Mouse (Mus musculus) CD8-positive naive resting alpha-beta T cell, adult 2 months (primary cell): Measurements from ENCODE around the gene Zfp598.
"Not testable (repeated sequence)": the region's sequence is repeated elsewhere in the genome, so short reads cannot be mapped to it uniquely, and the experiment has no call there.

Experiments
- DNase-seq, 2 experiments: peaks; one replicate each; pipeline ENCODE4 v3.0.0; 2022; ENCODE audit warnings: low read depth in 2 of 2, low spot score in 2 of 2

Gene Zfp598

DNA sequence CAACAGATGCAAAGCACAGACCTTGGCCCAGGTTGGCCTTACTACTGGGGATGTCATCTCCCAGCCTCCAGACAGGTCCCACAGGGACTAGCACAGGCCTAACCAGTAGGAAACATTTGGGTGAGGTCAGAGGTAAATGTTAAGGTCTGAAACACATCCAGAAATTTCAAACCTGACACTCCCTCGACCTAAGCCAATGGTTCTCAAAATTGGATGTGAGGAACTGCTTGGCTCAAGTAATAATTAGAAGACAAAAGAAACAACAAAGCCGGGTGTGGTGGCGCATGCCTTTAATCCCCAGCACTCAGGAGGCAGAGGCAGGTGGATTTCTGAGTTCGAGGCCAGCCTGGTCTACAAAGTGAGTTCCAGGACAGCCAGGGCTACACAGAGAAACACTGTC lies 23.1 kb upstream of the Zfp598 start:
- DNase-seq = no peak

DNA sequence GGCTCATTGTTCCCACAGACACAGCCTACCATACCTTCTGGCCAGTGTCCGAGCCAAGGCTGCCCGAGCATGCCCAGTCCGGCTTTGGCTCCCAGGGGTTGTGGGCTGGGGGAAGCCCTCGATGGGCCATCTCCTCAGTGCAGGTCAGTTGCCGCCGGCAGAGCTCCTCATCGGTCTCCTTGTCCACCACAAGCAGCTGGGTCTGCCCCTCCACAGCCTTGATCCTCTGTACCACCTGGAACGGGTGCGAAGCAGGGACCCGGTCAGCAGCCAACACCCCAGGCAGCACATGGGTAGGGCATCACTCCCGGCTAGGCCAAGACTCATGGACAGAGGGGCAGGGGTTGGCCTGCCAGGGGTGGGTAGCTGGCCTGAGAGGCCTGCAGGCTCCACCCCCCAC lies 22.0 kb upstream of the Zfp598 start:
- DNase-seq = no peak

DNA sequence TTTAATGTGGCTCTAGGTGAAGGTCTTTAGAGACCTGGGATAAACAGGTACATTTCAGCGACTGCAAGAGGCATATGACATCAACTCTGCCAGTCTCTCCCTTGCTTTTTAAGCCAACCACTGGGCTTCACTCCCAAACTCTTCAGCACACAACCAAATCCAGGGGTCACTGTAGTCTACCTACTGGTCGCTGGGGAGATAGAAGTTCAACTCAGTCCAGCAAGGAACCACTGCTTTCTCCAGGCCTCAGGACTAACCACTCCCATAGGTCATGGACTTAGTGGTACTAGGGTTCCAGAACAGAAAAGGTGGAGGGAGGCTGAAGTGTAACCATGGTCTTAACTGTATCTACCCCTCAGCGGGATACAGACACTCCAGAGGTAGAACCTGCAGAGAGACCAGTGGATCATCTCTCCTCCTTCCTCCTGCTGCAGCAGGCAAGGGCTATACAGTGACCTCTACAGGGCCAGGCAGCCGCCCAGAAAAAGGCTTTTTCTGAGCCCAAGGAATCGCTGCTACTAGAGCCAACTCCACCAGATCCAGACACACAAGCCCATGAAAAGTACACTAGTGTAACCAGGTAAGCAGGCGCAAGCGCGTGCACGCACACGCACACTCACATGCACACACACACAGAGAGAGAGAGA lies 20.6 kb upstream of the Zfp598 start:
- DNase-seq = no peak

DNA sequence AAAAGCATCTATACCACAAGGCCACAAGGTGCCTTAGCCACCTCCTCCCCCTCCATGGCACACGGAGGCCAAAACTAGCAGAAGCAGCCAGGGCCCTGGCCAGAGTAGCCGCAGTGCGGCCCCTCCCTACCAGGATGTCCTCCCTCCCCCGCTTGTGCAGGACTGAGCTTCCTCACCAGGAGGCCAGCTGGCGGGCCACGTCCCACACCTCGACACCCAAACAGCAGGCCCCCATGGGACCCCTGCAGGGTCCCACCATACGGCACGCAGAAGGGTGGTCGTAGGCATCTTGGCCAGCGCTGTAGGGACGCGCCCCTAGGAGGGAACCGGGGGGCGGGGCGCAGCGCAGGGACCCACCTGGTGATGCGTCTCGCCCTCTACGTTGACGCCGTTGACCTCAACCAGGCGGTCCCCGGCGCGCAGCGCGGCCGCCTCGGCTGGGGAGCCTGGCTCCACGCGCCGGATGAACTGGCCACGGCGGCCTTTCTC lies 19.9 kb upstream of the Zfp598 start:
- DNase-seq = no peak

DNA sequence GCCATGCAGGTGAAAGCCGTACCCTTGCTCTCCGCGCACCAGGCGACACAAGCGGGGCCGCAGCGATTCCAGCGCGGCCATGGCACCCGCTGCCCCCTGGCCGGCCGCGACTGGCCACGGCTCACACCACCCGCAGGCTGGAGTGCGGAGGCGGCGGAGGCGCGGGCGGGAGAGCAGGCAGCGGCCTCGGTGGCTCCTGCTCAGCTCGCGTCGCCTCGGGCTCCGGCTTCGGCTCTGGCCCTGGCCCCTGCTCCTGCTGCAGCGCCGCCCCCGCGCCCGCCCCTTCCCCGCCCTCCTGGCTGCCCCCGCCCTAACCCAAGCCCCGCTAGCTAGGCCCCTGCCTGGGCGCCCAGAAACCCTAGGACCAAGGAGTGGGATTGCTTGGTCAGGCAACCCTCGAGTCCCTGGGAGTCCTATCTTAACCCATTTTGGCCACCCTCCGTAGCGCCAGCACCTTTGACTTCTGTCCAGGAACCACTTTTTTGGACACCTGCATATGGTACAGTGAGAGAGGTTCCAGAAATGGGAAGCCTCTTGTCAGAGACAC lies 19.3 kb upstream of the Zfp598 start, which contains the start of gene Slc9a3r2:
Slc9a3r2 (minus strand) TSS at position 258 of the 547 bp plus-strand sequence.
- no peak for DNase-seq

DNA sequence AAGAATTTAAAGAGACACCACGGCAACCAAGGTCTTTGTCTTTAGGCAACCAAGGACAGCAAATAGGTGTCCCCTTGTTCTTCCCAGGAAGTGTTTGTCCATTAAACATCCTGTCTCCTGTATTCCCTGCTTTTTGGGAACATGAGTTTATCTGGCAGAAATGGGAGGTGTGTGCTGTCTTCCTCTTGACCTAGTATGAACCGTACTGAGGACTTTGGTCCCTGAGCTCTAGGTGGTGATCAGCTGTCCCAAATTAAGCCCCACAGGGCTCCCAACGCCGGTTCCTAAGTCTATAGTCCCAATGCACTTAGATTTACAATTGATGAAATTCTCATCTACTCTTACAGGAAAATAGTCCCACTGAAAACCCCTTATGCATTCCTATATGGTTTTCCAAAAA lies 18.7 kb upstream of the Zfp598 start:
- DNase-seq = no peak

DNA sequence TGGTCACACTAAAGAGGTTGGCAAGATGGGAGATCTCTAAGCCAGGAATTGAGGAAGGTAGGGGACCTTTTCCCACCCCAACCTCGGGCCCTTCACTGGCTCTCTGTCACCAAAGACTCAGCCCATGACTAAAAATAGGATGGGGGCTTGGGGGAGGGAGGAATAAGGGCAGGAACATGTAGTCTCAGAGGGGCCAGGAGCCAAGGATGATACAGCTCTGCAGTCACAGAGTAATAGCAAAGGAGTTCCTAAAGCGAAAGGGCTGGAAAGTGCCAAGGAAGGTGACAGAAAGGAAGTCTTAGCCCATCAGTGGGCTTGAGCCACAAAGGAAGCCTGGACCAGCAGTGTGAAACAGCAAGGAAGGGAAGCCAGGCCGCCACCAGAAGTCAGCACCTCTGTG lies 17.7 kb upstream of the Zfp598 start:
- DNase-seq = no peak

DNA sequence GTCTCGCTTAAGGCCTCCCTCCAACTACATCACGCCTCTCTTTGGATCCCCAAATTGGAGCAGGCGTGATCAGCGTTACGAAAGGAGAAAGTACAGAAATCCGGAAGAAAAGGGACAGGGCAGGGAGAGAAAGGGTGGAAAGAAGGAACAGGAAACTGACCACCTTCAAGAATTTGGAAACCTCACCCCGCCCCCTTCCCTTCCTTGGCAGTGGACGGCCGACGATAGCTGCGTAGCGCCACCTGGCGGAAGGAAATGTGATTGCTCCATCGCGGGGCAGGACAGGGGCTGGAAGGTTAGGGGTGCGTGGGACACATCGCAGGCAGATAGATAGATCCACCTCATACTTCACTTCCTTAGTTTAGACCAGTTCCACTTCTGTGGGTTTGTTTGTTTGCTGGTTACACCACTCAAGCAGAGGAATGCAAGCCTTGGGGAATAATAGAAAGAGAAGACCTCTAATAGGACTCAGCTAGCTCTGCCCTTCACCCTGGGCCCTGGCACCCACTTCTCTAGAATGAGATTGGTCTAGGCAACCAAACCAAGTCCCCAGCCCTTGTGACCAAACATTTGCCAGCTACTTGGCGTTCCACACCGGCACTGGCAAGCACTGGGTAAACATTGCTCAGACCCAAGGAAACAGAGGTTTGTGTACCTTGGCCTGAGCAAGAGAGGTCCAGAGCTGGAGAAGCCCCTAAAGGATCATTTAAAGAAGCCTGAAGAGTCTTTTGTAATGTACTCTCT lies 15.3 kb upstream of the Zfp598 start:
- peak; percentile 49 to 67 for DNase-seq

DNA sequence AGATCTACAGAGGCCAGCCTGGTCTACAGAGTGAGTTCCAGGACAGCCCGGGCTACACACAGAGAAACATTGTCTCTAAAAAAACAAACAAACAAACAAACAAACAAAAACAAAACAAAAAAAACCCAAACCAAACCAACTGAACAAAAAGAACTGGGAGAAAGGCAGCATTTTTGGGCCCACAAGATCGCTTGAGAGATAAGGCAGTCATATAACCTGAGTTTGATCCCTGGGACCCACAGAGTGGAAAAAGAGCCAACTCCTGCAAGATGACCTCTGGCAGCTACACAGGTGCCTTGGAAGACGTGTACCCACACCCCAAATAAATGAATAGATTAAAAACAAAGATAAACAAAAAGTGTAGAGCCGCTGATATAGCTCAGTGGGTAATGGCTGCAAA lies 14.5 kb upstream of the Zfp598 start:
- DNase-seq = no peak

DNA sequence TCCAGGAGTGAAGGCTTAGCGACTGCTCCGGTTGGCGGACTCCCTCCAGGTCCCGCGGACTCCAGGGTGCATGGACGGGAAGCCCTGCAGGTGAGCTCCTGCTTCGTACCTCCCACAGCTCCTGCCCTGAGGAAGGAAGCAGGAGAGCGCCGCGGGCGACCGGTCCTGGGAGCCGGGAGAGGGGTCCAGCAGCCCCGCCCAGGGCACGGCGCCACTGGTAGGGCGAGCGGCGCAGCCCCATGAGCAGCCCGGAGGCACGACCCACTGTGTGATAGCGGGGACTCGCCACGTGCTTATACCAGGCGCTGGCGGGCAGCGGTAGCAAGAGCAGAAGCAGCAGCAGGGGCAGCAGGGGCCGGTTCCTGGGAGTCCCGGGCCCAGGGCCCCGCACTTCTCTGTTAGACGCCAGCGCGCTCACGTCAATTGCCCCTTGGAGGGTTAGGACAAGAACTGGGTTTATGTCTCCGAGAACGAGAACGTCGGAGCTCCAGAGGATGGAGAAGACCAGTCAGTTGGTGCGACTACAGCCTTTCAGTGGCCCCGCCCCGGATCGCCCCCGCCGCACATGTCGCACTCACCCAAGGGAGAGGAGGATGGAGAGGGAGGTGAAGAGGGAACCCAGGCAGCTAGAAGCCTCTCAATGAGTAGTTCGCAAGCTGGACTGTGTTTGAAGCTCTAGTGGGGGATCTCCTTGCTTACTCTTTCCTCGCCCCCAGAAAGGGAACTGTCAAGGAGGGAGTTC lies 11.3 kb upstream of the Zfp598 start, which contains the start of gene Npw:
Npw (minus strand) TSS at position 441 of the 742 bp plus-strand sequence.
- no peak for DNase-seq

DNA sequence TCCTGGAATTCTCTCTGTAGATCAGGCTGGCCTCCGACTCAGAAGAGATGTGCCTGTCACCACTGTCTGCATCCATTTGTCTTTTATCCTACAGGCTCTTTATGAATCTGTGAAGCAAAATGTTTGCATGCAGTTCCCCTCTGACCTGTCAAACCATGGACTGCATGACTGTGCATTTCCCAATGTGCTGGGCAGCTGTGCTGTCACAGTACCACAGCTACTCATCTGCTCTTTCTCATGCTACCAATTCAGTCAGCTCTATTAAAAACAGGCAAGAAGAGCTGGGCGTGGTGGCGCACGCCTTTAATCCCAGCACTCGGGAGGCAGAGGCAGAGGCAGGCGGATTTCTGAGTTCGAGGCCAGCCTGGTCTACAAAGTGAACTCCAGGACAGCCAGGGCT lies 2.5 kb upstream of the Zfp598 start:
- DNase-seq = not testable (repeated sequence)

DNA sequence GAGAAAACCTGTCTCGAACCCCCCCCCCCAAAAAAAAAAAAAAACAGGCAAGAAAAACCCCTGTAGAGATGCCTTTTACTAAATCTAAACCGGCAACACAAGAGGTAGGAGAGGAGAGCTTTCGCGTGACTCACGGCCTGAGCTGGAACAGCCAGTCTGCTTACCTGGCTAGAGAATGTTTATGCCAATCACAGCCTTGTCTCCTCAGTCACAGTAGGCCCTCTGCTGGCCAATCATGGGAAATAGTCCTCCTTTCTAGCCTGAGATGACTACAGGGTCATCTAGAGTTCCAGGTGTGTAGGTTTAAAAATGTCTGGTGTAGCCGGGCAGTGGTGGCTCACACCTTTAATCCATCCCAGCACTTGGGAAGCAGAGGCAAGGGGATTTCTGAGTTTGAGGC lies 2.1 kb upstream of the Zfp598 start:
- DNase-seq = peak; percentile 50 to 63

DNA sequence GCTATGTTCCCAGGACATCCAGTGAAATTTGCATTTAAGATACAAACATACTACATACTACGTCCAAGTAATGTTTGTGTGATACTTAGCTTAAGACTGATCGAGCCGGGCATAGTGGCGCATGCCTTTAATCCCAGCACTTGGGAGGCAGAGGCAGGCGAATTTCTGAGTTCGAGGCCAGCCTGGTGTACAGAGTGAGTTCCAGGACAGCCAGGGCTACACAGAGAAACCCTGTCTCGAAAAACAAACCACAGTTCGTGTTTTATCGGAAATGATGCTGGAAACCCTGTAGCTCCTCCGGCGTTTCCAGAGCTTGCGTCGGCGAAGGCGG lies 308 bp upstream of the Zfp598 start:
- not testable (repeated sequence) for DNase-seq

DNA sequence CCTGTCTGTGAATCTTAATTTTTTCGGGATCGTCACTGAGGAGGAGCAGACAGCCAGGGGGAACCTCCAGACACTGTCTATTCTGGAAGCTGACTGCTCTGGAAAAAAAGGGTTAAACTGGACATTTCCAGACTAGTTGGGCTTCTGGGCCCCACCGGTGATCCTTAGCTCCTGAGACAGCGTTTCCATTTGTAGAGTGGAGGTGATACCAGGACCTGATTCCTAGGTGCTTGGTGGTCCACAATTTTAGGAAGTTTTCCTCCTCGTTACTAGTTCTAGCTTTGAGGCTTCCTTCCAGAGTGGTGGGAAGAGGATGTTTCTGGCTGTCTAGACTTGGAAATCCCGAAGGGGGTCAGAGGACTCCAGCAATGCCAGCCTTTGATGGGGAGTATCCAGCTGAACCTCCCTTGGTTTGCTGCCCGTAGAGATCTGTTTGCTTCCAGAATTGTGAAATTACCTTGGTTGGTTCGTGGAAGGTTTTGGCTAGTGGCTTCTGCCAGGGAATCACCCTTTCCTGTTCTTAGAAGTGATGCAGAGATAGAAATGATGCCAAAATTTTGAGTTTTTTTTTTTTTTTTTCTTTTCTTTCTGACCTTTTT lies 858 bp downstream of the Zfp598 start:
- no peak for DNase-seq

DNA sequence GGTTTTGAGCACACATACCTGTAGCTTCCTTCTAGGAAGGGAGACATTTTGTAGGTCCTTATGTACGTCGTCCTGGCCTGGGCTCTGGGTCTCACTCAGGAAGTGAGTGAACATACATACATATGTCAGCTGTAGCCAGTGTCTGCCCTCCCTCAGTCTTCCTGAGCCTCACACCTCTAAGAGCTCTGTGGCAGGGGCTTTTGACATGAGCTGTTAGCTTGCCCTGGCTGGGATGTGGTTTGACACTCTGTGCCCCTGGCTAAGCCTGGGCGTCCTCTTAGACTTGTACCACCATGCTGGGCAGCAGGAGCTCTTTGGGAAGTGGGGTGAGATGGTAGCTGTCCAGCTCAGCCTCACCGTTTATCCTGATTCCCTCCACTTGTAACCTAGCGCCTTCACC lies 1.9 kb downstream of the Zfp598 start:
- DNase-seq = no peak

DNA sequence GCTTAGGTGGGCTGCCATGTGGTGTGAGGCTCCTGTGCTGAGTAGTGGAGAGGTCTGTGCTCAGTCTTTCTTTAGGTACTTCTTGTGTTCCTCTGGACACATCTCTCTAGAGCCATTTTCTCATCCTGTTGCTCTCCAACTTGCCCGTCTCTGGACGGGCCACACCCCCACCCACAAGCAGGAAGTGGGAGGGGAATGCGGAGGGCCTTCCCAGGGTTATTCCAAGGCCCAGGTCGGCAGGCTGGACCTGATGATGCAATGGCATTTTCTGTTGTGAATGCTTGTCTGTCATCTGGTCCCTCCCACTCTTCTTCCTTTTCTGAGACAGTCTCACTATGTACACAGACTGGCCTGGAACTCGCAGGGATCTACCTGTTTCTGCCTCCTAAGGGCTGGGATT lies 2.7 kb downstream of the Zfp598 start:
- no peak for DNase-seq

DNA sequence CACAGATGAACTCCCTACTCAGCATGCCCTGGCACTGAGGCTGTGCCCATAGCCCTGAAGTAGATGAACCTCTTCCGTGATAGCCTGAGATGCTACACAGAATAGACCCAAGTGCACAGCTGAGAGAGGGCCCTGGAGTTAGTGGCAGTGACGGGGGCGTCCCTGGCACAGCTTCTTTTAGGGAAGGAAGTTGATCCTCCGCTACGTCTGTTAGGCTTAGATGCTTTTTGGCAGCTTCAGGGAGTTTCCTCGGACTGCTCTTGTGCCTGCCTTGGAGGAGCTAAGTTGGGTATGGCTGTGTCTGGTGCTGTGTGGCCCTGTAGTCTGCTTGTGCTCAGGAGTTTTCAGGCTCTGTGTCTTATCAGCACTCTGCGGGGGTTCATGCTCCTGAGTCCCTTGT lies 4.8 kb downstream of the Zfp598 start:
- DNase-seq = no peak

DNA sequence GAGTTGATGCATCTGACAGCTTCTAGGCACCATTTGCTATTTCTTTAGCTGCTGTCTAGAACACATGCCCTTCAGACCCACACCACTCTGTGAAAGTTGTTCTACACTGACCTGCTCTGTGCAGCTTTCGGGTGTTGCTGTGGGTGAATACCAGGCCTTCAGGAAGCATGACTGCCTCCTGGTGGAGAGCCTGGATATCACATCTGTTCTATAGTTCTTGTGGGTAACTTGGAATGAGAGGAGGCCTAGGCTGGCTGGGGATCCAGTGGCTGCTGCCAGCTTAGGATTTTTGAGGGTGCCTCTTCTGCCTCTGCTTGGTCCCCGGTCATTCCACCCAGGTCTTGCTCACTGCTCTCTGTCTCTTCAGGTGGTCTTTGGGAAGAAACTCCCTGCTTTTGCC lies 6.7 kb downstream of the Zfp598 start:
- peak; percentile 60 to 78 for DNase-seq

DNA sequence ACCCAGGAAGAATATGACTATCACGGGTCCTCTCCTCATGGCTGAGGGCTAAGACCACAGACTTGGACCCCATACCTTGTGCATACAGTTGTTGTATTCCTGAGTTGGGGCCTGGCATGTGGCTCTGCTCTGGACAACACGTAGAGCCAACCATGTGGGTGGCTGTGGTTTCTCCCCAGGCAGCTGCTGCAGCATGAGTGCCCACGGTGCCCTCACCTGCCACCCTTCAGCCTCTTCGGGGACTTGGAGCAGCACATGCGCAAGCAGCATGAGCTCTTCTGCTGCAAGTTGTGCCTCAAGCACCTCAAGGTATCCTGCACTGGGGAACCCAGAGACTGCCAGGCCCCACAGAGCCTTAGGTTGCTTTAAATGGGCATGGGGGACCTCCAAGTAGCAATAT lies 7.4 kb downstream of the Zfp598 start:
- no peak for DNase-seq

DNA sequence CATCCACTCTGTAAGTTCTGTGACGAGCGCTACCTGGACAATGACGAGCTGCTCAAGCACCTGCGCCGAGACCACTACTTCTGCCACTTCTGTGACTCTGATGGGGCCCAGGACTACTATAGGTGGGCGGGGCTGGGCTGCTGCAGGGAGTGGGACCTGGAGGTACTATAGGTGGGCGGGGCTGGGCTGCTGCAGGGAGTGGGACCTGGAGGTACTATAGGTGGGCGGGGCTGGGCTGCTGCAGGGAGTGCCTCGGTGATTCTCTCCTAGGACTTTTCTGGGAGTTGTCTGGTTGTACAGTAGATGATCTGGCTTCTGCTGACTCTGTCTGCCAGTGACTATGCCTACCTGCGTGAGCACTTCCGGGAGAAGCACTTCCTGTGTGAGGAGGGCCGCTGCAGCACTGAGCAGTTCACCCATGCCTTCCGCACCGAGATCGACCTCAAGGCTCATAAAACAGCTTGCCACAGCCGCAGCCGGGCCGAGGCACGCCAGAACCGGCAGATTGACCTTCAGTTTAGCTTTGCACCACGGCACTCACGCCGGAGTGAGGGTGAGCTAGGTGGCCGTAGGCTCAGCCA lies 8.1 kb downstream of the Zfp598 start:
- DNase-seq = no peak

DNA sequence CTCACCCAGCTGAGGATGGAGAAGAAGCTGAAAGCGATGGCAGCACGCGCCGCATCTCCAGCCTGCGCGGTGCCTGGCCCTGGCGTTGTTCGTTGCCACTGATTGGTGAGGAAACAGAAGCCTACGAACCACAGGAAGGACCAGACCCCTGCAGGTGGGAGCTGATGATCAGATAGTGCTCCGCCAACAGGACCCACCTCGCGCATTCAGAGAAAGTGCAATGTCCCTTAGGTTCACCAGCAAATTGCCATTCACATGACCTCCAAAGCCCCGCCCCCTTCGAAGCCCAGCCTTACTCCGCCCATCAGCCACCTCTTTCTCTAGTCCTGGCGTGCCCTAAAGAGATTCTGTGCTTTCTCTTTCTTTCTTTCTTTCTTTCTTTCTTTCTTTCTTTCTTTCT lies 17.0 kb downstream of the Zfp598 start:
- peak in 1 of 2 experiments; percentile 40 for DNase-seq
